Mouse (Mus musculus): ENCODE results near the gene Rorc.

- TF ChIP-seq CTCF (IDR thresholded peaks at IDR 0.05 in 2 of 3, conservative IDR thresholded peaks at IDR 0.05 in 1 of 3; ENCODE audit: control insufficient read depth in 1 of 3, insufficient read depth in 1 of 3, low read depth in 2 of 3, low read length in 3 of 3, poor library complexity in 1 of 3, severe bottlenecking in 1 of 3), result no peak
- TF ChIP-seq ZC3H11A (IDR thresholded peaks at IDR 0.05; ENCODE audit: low read depth, low read length), result no peak
- no peak for TF ChIP-seq CHD2 (IDR thresholded peaks at IDR 0.05; ENCODE audit: low read length)
- no peak for TF ChIP-seq ETS1 (IDR thresholded peaks at IDR 0.05; ENCODE audit: low read depth, low read length)
- no peak for TF ChIP-seq USF2 (IDR thresholded peaks at IDR 0.05; ENCODE audit: borderline replicate concordance in 1 of 2, insufficient read depth in 1 of 2, low read depth in 1 of 2, low read length in 2 of 2)
- TF ChIP-seq POLR2A (IDR thresholded peaks at IDR 0.05; ENCODE audit: control insufficient read depth in 1 of 2, insufficient read depth in 1 of 2, low read depth in 1 of 2, low read length in 2 of 2, poor library complexity in 1 of 2), result no peak
Measured at GRCm38 (mm10) chr3:94375146-94375545, 2.6 kb downstream of the Rorc start.

Data from MEL (cell line).